Mouse (Mus musculus): ENCODE data around the gene Cep83.
A peak's percentile ranks its signal among the peaks of the same experiment; 100 is the strongest.

Cep83 gene

GRCm38 (mm10) chr10:94779319-94779718 is 90.9 kb downstream of the Cep83 start:
- DNase-seq (ENCODE audit: low spot score), result no peak

GRCm38 (mm10) chr10:94780618-94781262 is 92.3 kb downstream of the Cep83 start:
- DNase-seq (ENCODE audit: low spot score), result no peak

- DNase-seq (ENCODE audit: low spot score), result no peak
Measured at GRCm38 (mm10) chr10:94789205-94789604, 100.8 kb downstream of the Cep83 start.

GRCm38 (mm10) chr10:94793914-94794313 is 105.5 kb downstream of the Cep83 start:
- DNase-seq (ENCODE audit: low spot score), result no peak

GRCm38 (mm10) chr10:94794666-94795244 is 106.3 kb downstream of the Cep83 start:
- DNase-seq (ENCODE audit: low spot score), result no peak

GRCm38 (mm10) chr10:94798128-94798527 is 109.7 kb downstream of the Cep83 start:
- no peak for DNase-seq (ENCODE audit: low spot score)

GRCm38 (mm10) chr10:94799485-94800239 is 111.2 kb downstream of the Cep83 start:
- DNase-seq (ENCODE audit: low spot score), result no peak

GRCm38 (mm10) chr10:94800677-94801354 is 112.4 kb downstream of the Cep83 start:
- no peak for DNase-seq (ENCODE audit: low spot score)

- no peak for DNase-seq (ENCODE audit: low spot score)
Measured at GRCm38 (mm10) chr10:94804029-94804908, 115.8 kb downstream of the Cep83 start.

- no peak for DNase-seq (ENCODE audit: low spot score)
Measured at GRCm38 (mm10) chr10:94804909-94805220, 116.4 kb downstream of the Cep83 start.

GRCm38 (mm10) chr10:94807323-94807722 is 118.9 kb downstream of the Cep83 start:
- DNase-seq (ENCODE audit: low spot score), result no peak

GRCm38 (mm10) chr10:94808275-94808674 is 119.8 kb downstream of the Cep83 start:
- no peak for DNase-seq (ENCODE audit: low spot score)

GRCm38 (mm10) chr10:94809946-94810472 is 121.6 kb downstream of the Cep83 start:
- peak; percentile 40 for DNase-seq (ENCODE audit: low spot score)

GRCm38 (mm10) chr10:94811907-94812851 is 123.7 kb downstream of the Cep83 start:
- no peak for DNase-seq (ENCODE audit: low spot score)

GRCm38 (mm10) chr10:94818127-94818526 is 129.7 kb downstream of the Cep83 start:
- DNase-seq (ENCODE audit: low spot score), result no peak

GRCm38 (mm10) chr10:94818781-94819665 is 130.6 kb downstream of the Cep83 start:
- DNase-seq (ENCODE audit: low spot score), result peak; percentile 32

GRCm38 (mm10) chr10:94823971-94824760 is 135.7 kb downstream of the Cep83 start:
- DNase-seq (ENCODE audit: low spot score), result peak; percentile 46

GRCm38 (mm10) chr10:94825951-94826350 is 137.5 kb downstream of the Cep83 start:
- no peak for DNase-seq (ENCODE audit: low spot score)

GRCm38 (mm10) chr10:94826436-94826835 is 138.0 kb downstream of the Cep83 start:
- DNase-seq (ENCODE audit: low spot score), result no peak

Measured in embryo, embryonic 10.5 days (tissue).